Mouse (Mus musculus) layer of hippocampus, postnatal 14 days (tissue): Measurements from ENCODE around the gene Ttpal. TPM values are rescaled to one million over a fixed set of nuclear protein-coding genes. Genes with fewer than 3 reads are reported as not detected.
A peak's percentile ranks its signal among the peaks of the same experiment; 100 is the strongest.

Experiments used
- DNase-seq, 2 experiments: peaks; one replicate each; pipeline ENCODE4 v3.0.0; 2021 to 2022; ENCODE audit warnings: low spot score in 2 of 2, mixed read lengths in 1 of 2
- total RNA-seq, 2 experiments: library from RNA; stranded (reverse); gene quantifications; 2 replicates each; pipeline ENCODE4 v1.2.3; 2021

The Ttpal gene
- total RNA-seq, 2 experiments from 2014 or later: 53.1 to 57.6 TPM

DNA sequence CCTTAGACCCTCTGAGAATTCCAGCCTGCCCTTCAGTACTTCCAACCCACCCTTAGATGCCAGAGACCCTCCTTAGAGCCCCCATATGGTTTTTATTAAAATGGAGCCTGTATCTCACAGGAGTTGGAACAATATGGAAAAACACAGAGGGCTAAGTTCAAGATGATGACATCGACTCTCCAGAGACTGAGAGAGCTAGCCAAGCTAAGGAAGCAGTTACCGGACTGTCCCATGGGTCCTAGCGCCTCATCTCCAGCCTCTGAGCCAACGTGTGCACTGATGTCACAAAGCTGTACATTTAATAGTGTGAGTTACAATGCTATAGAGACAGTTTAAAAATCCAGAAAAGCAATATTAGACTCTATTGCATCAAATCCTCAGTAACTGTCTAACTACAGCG, 11.1 kb upstream of the Ttpal start:
- no peak for DNase-seq

DNA sequence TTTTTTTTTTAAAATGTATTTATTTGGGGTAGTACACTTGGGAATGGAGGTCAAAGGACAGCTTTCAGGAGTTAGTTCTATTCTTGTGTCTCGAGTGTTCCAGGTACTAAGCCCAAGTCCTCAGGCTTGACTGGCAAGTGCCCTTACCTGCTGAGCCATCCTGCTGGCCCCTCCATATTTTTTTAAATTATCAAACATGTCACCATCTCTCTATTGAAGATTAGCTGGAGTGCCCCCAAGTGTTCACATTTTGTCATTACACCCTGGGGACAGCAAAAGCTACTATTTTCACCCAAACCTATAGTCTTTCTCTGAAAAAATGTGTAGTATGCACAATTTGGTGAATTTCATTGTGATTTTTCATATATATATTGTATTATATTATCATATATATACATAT, 10.0 kb upstream of the Ttpal start:
- DNase-seq: no peak

- DNase-seq: no peak
Measured at GRCm38 (mm10) chr2:163593636-163594282, 8.4 kb upstream of the Ttpal start.

DNA sequence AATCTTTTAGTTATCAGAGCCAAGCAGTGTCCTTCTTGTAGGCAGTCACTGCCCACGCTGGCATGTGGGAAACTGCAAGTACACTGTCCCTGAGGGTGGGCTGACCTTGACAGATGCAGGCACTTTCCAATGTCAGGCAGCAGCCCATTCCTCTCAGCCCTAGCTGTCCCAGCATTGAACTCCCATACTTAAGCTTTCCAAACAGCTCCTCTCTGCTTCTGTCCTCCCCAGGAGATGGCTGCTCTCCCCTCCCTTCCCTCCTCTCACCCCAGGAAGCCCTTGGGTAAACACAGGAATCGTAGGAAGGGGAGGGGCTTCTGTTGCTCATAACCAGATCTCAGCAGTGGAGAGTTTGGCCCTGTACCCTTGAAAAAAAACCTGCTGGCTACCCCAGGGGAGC, 7.0 kb upstream of the Ttpal start:
- no peak for DNase-seq

- no peak for DNase-seq
Measured at GRCm38 (mm10) chr2:163596057-163596872, 5.8 kb upstream of the Ttpal start.

GRCm38 (mm10) chr2:163596873-163597155, 5.3 kb upstream of the Ttpal start:
- no peak for DNase-seq

DNA sequence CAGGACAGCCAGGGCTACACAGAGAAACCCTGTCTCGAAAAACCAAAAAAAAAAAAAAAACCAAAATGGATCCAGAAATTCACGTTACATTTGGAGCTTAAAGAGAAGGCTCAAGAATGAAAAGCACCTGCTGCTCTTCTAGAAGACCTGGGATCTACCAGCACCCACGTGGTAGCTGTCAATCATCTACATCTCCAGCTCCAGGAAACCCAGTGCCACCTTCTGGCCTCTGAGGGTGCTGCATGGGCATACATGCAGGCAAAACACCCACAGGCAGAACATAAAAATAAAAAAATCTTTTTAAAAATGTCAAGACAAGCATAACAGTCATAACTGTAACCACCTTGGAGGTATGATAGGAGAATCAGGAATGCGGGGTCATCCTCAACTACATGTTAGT, 4.5 kb upstream of the Ttpal start:
- peak; percentile 24 to 63 for DNase-seq

DNA sequence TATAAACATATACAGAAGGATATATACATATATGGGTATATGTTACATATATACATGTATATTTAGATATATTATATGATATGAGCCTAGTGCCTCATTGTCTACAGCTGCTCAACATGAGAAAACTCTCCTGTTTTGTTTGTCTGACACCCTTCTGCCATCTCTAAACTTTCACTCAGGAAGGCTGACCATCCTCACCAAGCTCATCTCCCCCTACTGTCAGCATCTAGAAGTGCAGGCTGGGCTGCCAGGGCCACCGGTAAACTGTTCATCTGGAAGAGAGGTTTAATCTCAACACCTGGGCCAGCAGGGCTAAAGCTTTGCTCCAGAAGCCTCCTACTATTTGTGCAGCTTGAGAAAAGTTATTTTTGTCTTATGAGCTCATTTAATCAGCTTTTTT, 2.9 kb upstream of the Ttpal start:
- DNase-seq: peak; percentile 30 to 43

DNA sequence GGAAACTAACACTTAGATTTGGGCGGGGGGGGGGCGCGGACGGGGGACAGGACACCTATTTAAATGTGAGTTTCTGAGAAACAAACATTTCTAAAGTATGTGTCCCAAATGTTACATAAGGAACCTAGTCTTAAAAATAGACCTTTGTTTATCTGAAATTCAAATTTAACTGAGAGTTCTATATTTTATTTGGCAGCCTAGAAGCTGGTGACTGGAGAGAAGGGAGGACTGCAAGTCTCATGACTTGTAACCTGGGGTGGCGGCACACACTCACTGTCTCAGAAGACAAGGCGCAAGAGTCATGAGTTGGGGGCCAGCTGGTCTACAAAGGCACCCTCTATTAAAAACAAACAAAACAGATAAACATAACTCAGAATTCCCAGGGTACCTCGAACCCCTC, 1.0 kb upstream of the Ttpal start:
- no peak for DNase-seq

DNA sequence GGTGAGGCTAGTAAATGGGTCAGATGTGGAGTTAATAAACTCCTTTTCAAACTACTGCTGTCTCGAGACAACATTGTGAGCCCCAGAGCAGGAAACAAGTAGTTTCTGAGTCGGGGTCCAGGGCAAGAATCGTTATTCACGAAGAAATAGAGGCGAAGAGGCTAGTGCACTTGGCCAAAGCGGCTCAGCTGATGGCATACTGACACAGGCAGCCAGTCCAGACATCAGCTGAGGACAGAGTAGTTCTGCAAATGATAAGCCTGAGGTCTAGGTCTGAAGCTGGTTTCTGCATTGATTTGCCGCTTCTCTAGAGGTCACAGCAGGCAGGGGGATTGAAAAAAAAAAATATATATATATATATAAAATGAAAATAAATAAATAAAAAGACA, 408 bp upstream of the Ttpal start:
- no peak for DNase-seq

DNA sequence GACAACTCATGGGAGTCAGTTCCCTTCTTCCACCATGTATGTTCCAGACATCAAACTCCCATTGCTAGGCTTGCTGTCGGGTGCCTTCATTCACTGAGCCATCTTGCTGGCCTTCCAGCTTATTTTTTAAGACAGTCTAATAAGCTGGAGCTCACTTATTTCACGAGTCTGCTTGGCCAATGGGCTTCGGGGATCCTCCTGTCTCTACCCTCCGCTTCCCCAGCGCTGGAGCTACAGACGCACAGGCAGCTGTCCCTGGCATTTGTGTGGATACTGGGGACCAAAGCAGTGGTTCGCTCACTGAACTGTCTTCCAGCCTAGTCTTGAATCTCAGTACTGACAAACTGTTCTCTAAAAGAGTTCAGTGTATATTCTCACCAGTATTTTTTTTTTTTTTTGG, 4.0 kb downstream of the Ttpal start:
- no peak for DNase-seq

DNA sequence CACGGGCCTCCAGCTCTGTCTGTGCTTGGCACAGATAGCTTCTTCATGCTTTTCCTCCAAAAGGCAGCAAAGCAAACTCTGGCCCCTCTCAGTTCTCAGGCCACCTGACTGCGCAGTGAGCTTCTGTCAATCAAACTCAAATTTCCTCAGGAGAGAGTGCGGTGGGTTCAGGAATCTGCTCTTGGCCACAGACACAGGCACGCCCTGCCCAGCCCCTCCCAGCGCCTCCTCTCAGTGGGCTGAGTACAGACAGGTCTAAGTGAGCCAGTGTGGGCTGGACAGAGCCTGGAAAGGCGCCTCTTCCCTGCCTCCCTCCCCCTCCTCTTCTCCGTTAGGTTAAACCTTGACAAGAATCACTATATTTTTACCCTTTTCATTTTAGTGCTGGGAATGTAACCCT, 5.9 kb downstream of the Ttpal start:
- DNase-seq: no peak

- DNase-seq: no peak
Measured at GRCm38 (mm10) chr2:163609281-163609975, 7.3 kb downstream of the Ttpal start.

DNA sequence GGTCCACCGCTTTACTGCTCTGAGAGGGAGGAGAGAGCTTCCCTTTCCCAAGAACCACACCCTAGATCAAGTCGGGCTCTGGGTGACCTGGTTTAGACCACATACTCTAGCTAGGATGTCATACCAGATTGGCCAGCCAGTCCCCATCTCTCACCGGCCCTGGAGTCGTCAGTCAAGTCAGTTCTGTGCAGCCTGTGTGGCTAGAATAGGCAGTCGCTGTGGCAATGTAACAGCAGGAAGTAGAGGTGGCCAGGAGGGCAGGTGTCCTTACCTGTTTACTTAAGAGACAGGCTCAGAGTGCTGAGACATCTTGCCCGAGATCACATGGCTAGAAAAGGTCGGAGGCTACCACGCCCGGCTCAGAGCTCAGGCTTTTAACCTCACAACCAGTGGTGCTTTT, 9.1 kb downstream of the Ttpal start:
- DNase-seq: no peak

- DNase-seq: no peak
Measured at GRCm38 (mm10) chr2:163613206-163613605, 11.1 kb downstream of the Ttpal start.

DNA sequence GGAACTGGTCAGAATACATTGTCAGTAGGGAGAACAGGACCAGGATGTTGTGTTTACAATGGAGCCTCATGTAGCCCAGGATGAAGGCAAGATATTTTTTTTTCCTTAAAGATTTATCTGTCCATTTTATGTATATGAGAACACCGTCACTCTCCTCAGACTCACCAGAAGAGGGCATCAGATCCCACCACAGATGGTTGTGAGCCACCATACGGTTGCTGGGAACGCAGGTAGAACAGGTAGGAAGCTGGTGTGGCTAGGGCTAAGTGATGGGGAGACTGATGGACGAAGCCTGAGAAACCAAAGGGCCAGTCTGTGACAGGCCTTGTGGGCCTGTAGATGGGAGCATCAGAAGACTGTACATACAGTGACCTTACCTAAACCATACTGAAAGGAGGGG, 11.9 kb downstream of the Ttpal start:
- no peak for DNase-seq

DNA sequence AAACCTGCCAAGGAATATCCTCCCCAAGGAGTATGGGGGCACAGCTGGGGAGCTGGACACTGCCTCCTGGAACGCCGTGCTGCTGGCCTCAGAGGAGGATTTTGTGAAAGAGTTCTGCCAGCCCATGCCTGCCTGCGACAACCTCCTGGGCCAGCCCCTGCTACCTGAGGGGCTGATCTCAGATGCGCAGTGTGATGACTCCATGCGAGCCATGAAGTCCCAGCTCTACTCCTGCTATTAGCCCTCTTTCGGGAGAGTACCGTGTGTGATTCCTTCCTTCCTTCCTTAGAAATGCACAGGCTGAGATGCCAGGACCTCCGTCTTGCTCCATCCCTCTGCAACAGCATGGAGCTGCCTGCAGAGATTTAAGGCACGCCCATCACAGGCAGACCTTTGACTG, 13.3 kb downstream of the Ttpal start:
- DNase-seq: no peak

- no peak for DNase-seq
Measured at GRCm38 (mm10) chr2:163615906-163616651, 14.0 kb downstream of the Ttpal start.

DNA sequence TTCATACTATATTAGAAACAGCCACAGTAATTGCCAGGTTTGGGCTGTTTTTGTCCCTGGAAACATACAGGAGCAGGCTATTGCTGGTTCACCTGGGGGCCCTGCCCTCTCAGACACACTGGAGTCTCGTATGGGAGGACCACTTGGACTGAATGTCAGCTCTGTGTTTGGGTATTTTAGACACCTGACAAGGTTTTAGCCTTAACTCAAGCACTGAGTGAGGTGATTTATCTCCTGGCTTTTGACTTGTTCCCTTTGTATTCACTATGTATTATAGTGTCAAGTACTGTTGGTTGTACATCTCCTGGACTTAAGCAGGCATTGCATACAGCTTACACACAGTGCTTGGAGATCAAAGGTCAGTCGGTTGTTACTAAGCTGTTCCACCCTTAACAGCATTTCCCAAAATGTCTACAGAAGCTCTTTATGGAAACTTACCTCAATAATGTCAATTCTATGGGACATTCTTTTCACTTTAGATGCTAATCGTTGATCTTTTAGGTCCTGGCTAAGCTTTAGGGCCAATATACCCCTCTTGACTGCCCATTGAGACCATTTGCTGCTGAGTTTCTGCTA, 14.6 kb downstream of the Ttpal start:
- DNase-seq: no peak

GRCm38 (mm10) chr2:163617232-163617863, 15.2 kb downstream of the Ttpal start:
- no peak for DNase-seq

DNA sequence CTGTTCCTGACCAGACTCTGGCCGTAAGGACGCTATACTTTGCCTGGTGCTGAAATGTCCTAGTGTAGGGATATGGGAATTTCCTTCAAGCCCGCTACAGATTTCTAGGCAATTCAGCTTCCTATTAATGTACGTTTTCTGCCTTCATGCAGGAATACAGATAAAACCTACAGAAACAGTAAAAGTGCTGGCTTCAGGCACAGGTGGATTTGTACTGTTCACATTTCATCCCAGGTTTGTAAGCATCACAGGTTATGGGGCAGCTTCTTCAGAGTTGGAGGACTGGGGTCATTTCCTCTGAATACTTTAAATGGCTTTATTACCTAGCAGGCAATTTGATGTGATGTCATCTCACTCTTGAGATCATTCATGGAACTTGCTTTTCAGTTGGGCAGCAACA, 15.8 kb downstream of the Ttpal start:
- no peak for DNase-seq
